Mouse (Mus musculus) gastrocnemius, postnatal 4 days (tissue): ENCODE measurements at regions not wholly inside any gene's neighbourhood (a gene's known extent, or its start where the extent isn't known, plus 50 kb on each side); places are given as distances from the start of the nearest gene placed in this dataset.
A peak's percentile ranks its signal among the peaks of the same experiment; 100 is the strongest.
"Not testable (repeated sequence)": the region's sequence is repeated elsewhere in the genome, so short reads cannot be mapped to it uniquely, and the experiment has no call there.

Experiments
- DNase-seq, 2 experiments: peaks; one replicate each; pipeline ENCODE4 v3.0.0; 2021 to 2022; ENCODE audit warnings: low spot score in 2 of 2, mixed read lengths in 2 of 2

DNA sequence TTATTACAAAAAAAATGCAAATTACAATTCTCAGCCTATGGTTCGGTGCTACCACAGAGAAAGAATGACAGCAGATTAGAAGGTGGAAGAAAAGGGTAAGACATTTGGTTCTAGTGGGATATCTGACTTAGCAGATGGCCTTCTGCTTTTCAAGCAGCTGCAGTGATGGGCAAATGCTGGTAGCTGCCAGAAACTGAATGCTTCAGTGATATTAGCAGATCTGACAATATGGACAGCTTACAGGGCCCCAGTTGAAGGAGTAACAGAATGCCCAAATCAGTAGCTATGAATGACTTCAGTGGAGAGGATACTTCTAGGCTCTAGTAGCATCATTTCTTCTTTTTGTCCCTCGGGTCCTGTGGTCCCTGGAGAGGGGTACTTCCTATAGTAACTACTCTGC is 143.9 kb upstream of the Rps6ka3 start:
- no peak for DNase-seq

DNA sequence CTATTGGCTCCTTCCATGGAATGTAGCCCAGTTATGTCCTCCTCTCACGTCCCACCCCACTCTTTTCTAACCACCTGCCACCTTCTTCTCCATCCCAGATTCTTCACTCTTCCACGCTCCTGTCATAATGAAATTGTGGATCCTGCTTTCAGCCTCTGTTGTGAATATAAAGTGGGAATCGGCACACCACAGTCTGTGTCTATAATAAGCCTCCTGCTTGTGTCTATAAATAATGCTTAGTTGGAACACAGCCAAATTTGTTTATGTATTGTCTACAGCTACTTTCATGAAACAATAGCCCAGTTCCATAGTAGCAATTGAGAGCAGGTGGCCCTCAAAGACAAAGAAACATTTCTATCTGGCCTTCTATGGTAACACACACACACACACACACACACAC is 137.5 kb upstream of the Rps6ka3 start:
- no peak for DNase-seq

DNA sequence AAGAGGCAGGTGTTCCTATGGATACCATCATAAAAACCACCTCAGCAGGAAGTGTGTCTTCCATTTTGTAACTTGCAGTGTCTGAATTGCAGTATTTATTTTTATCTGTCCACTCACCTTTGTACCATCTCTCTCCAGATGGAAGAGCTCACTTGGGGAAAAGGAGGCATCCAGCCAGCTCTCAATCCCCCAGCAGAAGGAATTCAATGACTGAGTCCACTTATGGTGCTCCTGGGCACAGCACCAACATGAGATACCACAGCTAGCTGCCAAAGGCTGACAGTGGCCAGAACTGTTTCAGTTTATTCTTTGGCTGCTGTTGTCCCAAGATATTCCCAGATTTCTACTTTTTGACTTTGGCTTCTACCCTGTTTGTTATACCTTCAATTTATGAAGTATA is 136.6 kb upstream of the Rps6ka3 start:
- DNase-seq, result peak in 1 of 2 experiments; percentile 23

DNA sequence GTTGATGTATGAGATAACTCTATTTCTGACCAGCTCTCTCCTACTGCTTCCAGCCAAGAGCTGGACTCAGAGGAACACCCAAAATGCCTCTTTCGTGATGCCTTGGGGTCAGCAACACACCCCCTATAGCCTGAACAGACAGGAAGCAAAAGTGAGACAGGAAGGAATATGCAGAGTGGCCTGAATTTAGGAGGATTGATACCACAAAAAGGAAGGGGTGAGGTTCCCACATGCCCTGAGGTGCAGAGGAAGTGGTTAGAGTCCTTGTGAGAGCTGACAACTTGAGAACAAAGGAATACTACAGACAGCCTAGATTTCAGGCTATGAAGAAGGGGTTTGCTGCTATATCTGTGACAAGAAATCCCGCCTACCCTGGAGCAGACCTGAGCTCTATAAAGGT is 129.6 kb upstream of the Rps6ka3 start:
- DNase-seq, result no peak

DNA sequence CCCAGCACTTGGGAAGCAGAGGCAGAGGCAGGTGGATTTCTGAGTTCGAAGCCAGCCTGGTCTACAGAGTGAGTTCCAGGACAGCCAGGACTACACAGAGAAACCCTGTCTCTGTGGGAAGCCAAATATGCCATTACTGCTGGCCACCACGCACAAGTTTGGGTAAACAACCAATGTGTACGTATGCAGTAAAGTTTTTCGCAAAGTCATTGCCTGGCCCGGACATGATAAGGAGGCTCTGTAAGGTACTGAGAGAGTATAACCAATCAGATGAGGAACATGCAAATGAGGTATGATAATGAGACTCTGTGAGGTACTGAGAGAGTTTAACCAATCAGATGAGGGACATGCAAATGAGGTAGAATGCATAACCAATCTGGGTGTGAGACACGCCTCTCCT is 99.5 kb upstream of the Rps6ka3 start:
- not testable (repeated sequence) for DNase-seq

DNA sequence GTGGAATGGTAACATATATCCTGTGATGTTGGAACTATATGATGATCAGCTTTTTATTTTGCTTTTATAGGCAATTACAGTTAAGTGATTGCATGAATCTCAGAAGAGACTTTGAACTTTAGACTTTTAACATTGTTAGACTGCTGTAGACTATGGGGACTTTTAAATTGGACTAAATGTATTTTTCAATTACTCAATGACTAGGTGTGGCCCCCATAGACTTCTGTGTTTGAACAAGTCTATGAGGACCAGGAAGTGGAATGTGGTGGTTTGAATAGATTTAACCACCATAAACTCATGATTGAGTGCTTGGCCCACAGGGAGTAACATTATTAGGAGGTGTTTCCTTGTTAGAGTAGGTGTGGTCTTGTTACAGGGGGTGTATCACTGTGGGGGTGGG is 93.9 kb upstream of the Rps6ka3 start:
- DNase-seq, result no peak

DNA sequence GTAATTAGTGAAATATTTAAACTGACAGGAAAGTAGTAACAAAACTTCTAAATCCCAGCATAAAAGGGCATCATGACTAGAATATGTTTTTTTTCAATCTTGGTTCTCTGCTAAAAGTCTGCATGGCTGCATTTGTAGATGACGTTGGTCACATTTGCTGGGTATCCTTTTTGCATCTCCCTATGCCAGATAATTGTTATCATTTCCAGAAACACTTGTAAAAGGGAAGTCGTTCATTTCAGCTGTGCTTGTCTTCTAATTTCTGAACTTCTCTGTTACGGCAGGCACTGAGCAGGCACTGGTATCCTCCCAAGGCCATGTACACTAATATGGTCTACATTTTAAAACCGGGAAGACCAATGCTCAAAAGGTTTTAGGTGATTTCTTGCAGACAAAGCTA is 69.6 kb upstream of the Rps6ka3 start:
- no peak for DNase-seq

DNA sequence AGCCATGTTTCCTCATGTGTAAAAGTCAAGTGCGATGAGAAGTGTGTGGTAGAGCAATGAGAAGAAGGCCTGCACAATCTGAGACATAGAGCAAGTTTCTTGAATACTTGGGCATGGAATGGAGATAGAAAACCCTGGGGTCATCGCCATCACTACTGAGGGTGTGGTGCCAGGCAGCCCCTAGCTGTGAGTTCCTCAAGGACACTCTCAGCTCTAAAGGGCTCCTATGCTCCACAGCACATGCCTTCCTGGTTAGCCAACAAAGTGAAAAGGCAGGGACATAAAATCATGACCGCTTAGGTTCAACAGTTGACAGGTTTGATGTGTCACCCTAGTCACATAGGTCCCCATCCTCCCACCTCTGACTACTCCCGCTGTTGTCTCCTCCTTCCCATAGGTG is 66.8 kb upstream of the Rps6ka3 start:
- DNase-seq, result no peak

DNA sequence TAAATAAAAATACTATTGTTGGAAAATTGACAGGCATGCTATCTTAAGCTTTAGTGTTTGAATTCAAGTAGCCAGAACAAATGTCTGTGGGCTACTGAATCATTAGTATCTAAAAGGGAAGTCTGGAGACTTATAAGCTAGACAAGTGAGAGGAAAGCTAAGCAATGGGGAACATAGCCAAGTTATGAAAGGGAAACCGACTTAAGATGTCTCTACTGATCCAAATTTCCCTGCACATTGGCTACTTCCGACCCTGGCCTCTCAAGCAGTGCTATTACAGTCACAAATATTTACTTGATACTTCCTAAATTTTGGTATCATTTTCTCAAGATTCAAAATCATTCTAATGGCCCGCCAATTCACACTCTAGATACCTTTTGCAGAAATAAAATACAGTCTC is 65.4 kb upstream of the Rps6ka3 start:
- no peak for DNase-seq

DNA sequence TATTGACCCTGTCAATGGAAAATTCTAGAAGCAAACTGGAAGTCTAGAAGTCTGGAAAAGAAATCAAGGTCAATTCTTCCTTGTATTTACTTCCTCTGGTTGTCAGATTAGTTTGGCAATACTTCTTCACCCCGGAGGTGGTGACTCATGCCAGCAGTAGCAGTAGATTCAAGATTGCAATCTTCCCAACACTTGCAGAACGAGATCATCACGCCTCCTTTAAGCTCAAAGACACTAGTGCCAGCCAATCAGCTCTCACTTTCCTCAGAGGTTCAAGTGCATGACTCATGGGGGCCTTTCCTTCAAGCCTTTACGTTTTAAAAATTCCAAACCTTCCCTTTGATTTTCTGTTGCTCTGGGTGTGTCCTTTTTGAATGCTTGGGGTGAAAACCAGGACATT is 64.9 kb upstream of the Rps6ka3 start:
- no peak for DNase-seq

DNA sequence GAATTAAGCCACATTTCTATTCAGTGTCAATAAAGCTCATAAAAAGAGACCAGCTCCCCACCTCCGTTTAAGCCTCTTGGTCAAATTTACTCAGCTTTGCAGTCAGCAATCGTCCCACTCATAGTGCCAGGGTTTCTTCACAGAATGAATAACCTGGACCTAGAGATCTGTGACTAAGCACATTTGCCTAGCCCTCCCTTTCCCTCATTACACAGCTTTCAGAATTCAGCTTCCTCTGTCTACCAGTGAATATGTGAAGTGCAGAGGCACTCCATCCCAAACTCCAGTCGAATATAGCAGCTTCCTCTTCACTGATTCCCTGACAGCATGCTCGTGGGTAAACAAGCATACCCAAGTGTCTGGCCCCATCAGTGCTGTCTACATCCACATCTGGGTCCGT is 54.3 kb upstream of the Rps6ka3 start:
- no peak for DNase-seq

DNA sequence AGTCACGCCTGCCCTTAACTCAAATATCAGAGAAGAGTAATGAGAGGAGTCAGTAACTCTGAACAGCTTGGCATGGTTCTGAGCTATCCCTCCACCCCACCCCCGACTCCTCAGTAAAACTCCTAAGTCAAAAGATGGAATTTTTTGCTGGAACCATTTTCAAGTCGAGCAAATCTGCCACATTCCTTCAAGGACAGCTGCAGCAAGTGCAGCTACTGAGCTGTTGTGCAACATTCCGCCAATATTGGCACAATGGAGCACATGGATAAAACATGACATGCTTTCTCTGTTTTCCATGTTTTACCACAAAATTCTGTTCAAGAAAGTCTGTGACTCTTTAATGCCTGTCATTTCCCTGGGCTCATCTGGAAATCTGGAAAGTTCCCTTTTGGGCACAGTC is 53.1 kb upstream of the Rps6ka3 start:
- DNase-seq, result peak in 1 of 2 experiments; percentile 7

DNA sequence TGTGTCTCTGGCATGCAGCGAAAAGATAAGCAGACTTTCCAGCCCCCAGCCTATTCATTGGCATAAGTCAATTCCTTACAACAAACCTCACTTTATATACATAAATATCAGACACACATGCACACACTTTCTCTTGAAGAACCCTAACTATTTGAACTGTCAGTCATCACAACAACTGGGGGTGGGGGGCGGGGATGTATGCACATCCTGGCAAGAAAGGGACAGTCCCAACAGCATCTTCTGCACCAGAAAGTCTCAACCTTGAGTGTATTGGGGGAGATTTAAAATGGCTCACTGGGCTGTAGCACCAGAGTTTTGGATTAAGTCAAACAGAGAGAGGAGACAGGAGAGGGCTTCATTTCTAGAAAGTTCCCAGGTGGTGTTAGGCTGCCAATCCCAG is 50.4 kb upstream of the Rps6ka3 start:
- DNase-seq, result no peak
